Mouse (Mus musculus): ENCODE results near the gene Pik3r6. TPM values are rescaled to one million over a fixed set of nuclear protein-coding genes. Genes with fewer than 3 reads are reported as not detected.

The Pik3r6 gene
- polyA plus RNA-seq, 1 experiment, result 3.8 TPM

DNA sequence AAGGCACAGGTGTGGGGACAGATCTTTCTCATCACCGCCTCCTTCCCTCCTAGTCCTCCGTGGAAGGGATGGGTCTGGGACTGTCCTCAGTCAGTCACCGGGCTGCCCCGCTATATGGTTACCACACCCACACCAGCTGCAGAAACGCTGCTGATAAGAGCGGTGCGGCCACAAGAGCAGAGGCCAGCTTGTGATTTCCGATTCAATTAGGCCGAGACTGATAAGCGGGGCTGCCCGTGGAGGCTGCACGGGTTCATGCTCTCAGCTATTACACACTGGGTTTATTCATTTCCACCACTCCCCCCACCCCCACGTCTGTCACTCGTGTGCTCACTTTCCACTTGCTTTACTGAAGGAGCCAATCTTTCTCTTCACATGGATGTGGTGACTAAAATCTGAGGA lies 1.9 kb upstream of the Pik3r6 start:
- Histone ChIP-seq H3K4me3 (ENCODE audit: insufficient read depth, low read length) (no peak overlapping the region), H3K27ac (ENCODE audit: insufficient read depth, low read length) (no peak overlapping the region), H3K4me1 (ENCODE audit: control insufficient read depth, insufficient read depth, low read length) (no peaks in the 10 kb centered on the region)
- TF ChIP-seq CTCF (IDR thresholded peaks at IDR 0.05; ENCODE audit: extremely low read depth, insufficient read depth, low read length), result no peak
- no peak for TF ChIP-seq POLR2A (IDR thresholded peaks at IDR 0.05; ENCODE audit: extremely low read depth, insufficient read depth, low read length)

DNA sequence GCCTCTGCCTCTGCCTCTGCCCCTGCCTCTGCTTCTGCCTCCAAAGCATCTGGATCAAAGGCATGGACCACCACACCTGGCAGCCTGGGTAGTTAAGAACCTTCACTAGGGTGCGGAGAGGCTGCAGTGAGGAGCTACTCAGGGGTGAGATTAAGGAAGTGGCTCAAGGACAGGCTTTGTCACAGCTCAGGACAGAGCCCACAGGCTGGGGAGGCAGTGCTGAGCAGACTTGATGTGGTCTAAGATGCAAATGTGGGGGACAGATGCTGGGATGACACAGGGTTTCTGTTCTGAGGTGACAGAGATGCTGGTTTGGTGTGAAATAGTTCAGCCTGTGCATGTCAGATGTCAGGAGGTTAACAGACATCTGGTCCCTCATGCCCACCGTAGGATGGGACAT lies 411 bp upstream of the Pik3r6 start:
- no peak overlapping the region for H3K4me3 ChIP-seq (ENCODE audit: insufficient read depth, low read length)
- no peaks in the 10 kb centered on the region for H3K4me1 ChIP-seq (ENCODE audit: control insufficient read depth, insufficient read depth, low read length)
- no peak overlapping the region for H3K27ac ChIP-seq (ENCODE audit: insufficient read depth, low read length)
- TF ChIP-seq POLR2A (IDR thresholded peaks at IDR 0.05; ENCODE audit: extremely low read depth, insufficient read depth, low read length) (no peak), CTCF (IDR thresholded peaks at IDR 0.05; ENCODE audit: extremely low read depth, insufficient read depth, low read length) (no peak)

DNA sequence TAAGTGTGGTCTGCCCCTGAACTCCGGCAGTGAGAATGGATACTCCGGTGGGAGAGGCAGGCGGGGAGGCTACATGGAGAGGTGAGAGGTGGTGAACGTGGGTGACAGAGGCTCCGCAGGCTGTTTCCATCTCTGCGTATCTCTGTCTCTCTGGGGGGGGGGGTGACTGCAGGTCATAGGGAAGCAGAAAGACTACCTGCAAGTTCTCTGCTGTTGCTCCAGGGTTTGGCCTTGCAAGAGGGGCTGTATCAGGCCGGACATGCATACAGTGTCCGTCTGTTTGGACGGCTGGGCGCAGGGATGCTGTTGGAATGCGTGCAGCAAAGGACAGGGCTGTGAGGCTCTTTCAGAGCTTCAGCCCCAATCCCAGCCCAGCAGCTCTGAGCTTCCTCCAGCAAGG lies 2.1 kb downstream of the Pik3r6 start:
- no peak overlapping the region for H3K4me3 ChIP-seq (ENCODE audit: insufficient read depth, low read length)
- H3K4me1 ChIP-seq (ENCODE audit: control insufficient read depth, insufficient read depth, low read length), result no peaks in the 10 kb centered on the region
- TF ChIP-seq POLR2A (IDR thresholded peaks at IDR 0.05; ENCODE audit: extremely low read depth, insufficient read depth, low read length), result no peak
- no peak for TF ChIP-seq CTCF (IDR thresholded peaks at IDR 0.05; ENCODE audit: extremely low read depth, insufficient read depth, low read length)

DNA sequence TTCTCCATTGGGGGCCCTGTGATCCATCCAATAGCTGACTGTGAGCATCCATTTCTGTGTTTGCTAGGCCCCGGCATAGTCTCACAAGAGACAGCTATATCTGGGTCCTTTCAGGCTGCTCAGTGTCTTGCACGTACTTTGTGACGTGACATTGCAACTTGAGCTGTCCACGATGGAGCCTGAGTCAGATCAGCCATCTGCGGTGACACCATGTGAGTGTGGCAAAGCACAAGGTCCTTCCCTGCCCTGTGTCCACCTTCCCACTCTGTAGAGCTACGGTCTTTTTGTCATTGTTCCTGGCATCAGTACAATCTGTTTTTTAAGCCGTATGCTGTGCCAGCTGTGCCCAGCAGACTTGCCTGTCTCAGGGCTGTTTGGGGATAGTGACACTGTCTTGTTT lies 4.4 kb downstream of the Pik3r6 start:
- H3K4me1 ChIP-seq (ENCODE audit: control insufficient read depth, insufficient read depth, low read length), result no peaks in the 10 kb centered on the region
- no peak overlapping the region for H3K4me3 ChIP-seq (ENCODE audit: insufficient read depth, low read length)
- H3K27ac ChIP-seq (ENCODE audit: insufficient read depth, low read length), result no peak overlapping the region
- TF ChIP-seq CTCF (IDR thresholded peaks at IDR 0.05; ENCODE audit: extremely low read depth, insufficient read depth, low read length) (no peak), POLR2A (IDR thresholded peaks at IDR 0.05; ENCODE audit: extremely low read depth, insufficient read depth, low read length) (no peak)

More for the DNA sequence above, 2.1 kb downstream of the Pik3r6 start:
- no peak overlapping the region for H3K27ac ChIP-seq (ENCODE audit: insufficient read depth, low read length)

DNA sequence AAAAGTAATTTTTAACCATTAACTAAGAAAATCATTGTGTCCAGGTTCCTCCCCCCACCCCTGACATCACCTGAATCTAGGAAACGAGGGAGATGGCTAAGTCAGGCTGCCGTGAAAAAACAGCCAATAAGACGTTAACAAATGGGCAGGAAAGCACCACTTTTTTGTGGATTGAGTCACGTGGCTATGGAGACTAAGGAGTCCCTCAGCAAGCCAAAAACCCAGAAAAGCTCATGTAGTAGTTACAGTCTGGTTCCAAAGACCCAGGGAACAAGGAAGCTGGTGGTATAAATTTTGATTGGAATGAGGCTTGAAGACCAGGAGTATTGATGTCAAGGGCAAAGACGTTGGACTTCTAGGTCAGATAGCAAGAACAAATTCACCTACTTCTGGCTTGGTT lies 5.8 kb downstream of the Pik3r6 start:
- Histone ChIP-seq H3K4me1 (ENCODE audit: control insufficient read depth, insufficient read depth, low read length) (no peaks in the 10 kb centered on the region), H3K4me3 (ENCODE audit: insufficient read depth, low read length) (no peak overlapping the region), H3K27ac (ENCODE audit: insufficient read depth, low read length) (no peak overlapping the region)
- TF ChIP-seq CTCF (IDR thresholded peaks at IDR 0.05; ENCODE audit: extremely low read depth, insufficient read depth, low read length) (no peak), POLR2A (IDR thresholded peaks at IDR 0.05; ENCODE audit: extremely low read depth, insufficient read depth, low read length) (no peak)

DNA sequence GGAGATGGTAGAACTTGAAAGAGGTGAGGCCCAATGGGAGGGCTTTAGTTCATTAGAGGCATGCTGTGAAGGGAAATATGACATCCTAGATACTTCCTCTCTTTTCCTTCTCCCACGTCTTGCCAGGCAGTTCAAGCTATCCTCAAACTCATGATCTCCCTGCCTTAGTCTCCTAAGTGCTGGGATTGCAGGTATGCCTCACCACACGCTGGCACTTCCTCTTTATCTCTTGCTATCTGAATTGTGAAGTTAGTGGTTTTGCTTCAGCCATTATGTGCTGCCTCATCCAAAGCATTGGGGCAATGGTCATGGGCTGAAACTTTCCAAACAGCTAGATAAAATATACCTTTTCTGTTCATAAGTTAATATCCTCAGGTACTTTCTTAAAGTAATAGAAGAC lies 6.4 kb downstream of the Pik3r6 start:
- Histone ChIP-seq H3K27ac (ENCODE audit: insufficient read depth, low read length) (no peak overlapping the region), H3K4me1 (ENCODE audit: control insufficient read depth, insufficient read depth, low read length) (no peaks in the 10 kb centered on the region; the same call in 1 of the 2 replicates), H3K4me3 (ENCODE audit: insufficient read depth, low read length) (no peak overlapping the region)
- TF ChIP-seq POLR2A (IDR thresholded peaks at IDR 0.05; ENCODE audit: extremely low read depth, insufficient read depth, low read length) (no peak), CTCF (IDR thresholded peaks at IDR 0.05; ENCODE audit: extremely low read depth, insufficient read depth, low read length) (no peak)

DNA sequence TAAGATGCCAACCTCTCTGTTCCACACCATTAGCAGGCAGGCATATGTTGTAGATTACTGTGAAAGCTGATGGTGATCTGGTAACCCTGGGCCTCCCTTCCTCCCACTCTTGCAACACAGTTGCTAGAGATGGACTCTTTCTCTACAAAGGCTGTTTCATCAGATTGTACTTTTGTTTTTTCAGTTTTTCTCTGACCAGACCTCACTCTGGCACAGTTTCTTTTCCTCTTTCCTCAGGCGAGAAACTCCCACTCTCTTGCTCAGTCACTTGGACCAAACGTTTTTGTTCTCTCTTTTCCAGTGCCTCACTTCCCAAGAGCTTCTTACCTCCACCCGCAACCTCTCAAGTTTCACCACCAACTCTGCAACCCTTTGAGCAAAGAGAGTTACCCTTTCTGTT lies 11.2 kb downstream of the Pik3r6 start:
- H3K4me1 ChIP-seq (ENCODE audit: control insufficient read depth, insufficient read depth, low read length), result no peaks in the 10 kb centered on the region; the same call in 1 of the 2 replicates
- no peak overlapping the region for H3K27ac ChIP-seq (ENCODE audit: insufficient read depth, low read length)
- TF ChIP-seq POLR2A (IDR thresholded peaks at IDR 0.05; ENCODE audit: extremely low read depth, insufficient read depth, low read length), result no peak
- TF ChIP-seq CTCF (IDR thresholded peaks at IDR 0.05; ENCODE audit: extremely low read depth, insufficient read depth, low read length), result no peak
- H3K4me3 ChIP-seq (ENCODE audit: insufficient read depth, low read length), result no peak overlapping the region

DNA sequence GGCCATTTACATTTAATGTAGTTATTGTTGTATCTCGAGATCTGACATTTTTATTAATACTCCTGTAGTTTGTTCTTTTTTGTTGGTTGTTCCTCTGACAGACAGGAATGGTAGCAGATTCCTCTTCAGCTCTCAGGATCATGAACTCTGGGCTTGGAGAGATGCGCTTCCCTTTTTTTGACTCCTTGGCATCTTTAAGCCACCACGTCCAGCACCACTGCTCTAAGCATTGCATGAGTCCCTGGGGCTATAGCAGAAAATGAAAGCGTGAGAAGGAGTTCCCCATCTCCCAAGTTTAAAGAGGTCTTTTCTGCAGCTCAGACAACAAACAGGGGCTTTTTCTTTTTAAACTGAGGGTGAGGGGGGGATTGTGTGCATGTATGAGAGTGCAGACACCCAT lies 16.5 kb downstream of the Pik3r6 start:
- TF ChIP-seq CTCF (IDR thresholded peaks at IDR 0.05; ENCODE audit: extremely low read depth, insufficient read depth, low read length), result no peak
- no peak for TF ChIP-seq POLR2A (IDR thresholded peaks at IDR 0.05; ENCODE audit: extremely low read depth, insufficient read depth, low read length)
- Histone ChIP-seq H3K4me1 (ENCODE audit: control insufficient read depth, insufficient read depth, low read length) (no peaks in the 10 kb centered on the region), H3K27ac (ENCODE audit: insufficient read depth, low read length) (no peak overlapping the region), H3K4me3 (ENCODE audit: insufficient read depth, low read length) (no peak overlapping the region)

DNA sequence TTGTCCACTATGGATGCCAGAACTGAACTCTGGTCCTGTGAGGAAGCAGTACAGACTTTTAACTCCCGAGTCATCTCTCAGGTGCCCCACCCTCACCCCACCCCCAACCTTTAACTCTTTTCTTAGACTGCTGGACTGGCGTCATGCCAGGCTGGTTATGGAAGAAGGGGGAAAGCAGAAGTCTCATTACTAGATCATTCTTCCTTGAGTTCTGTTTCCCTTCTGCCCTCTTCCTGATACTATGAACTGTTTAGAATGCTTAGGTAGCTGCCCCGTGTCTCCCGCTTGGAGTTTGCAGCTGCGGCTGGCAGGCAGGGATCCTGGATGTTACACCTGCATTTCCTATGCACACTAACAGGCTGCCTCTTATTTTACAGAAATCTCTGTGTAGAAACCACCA lies 17.0 kb downstream of the Pik3r6 start:
- Histone ChIP-seq H3K4me3 (ENCODE audit: insufficient read depth, low read length) (no peak overlapping the region), H3K27ac (ENCODE audit: insufficient read depth, low read length) (no peak overlapping the region), H3K4me1 (ENCODE audit: control insufficient read depth, insufficient read depth, low read length) (no peaks in the 10 kb centered on the region)
- no peak for TF ChIP-seq POLR2A (IDR thresholded peaks at IDR 0.05; ENCODE audit: extremely low read depth, insufficient read depth, low read length)
- no peak for TF ChIP-seq CTCF (IDR thresholded peaks at IDR 0.05; ENCODE audit: extremely low read depth, insufficient read depth, low read length)

DNA sequence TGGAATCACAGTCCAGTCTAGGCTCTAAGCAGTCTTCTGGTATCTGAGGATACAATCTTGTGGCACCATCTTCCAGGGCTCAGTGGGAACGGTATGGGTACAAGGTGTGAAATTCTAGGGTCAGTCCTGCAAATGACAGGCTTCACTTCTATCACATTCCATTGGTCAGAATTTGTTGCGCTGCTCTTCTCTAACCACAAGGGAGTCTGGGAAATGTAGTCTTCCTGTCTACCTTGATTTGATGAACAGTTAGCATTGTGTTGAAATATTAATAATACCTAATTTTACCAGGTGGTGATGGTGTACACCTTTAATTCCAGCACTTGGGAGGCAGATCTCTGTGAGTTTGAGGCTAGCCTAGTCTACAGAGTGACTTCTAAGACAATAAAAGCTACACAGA lies 17.6 kb downstream of the Pik3r6 start:
- Histone ChIP-seq H3K27ac (ENCODE audit: insufficient read depth, low read length) (no peak overlapping the region), H3K4me1 (ENCODE audit: control insufficient read depth, insufficient read depth, low read length) (no peaks in the 10 kb centered on the region), H3K4me3 (ENCODE audit: insufficient read depth, low read length) (no peak overlapping the region)
- no peak for TF ChIP-seq POLR2A (IDR thresholded peaks at IDR 0.05; ENCODE audit: extremely low read depth, insufficient read depth, low read length)
- no peak for TF ChIP-seq CTCF (IDR thresholded peaks at IDR 0.05; ENCODE audit: extremely low read depth, insufficient read depth, low read length)

Measured in cortical plate, adult 2 months (tissue).